Mouse (Mus musculus): ENCODE data around the gene H2-DMb2. TPM values are rescaled to one million over a fixed set of nuclear protein-coding genes. Genes with fewer than 3 reads are reported as not detected.

Gene H2-DMb2
- 3.2 and 15.6 TPM in 2 replicates for polyA plus RNA-seq (2012; rRNA removed)

DNA sequence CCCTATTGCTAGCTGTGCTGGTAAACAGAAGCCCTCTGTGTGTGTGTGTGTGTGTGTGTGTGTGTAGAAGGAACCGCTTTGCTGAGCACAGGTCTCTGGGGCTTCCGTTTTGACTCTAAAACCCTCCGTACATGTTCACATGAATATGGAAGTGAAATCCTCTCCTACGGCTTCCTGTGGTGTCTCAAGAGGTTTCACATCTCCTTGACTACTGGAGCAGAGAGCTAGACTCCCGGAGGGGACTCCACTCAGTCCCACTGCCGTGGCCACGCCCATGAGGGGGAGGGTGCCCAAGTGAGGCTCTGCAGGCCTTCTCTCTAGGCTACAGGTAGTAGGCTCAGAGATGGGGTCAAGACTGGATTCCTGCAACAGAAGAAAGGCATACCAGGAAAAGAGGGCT is at the start of gene H2-DMb2:
TSS of gene H2-DMb2 (plus strand) at position 275 of the 400 bp plus-strand sequence.
- Histone ChIP-seq H3K36me3 (ENCODE audit: control insufficient read depth, insufficient read depth, low read length) (no peaks in the 10 kb centered on the region), H3K27ac (ENCODE audit: insufficient read depth, low read depth, low read length) (no peak within 1 kb of the TSS), H3K4me3 (ENCODE audit: insufficient read depth, low read depth, low read length) (no peak within 1 kb of the TSS), H3K27me3 (replicated peaks; ENCODE audit: control insufficient read depth, insufficient read depth, low read length) (no peaks in the 10 kb centered on the region), H3K4me1 (ENCODE audit: control insufficient read depth, insufficient read depth, low read length) (no peaks in the 10 kb centered on the region)
- 22% methylated on average over 7 of the region's 7 CpGs for WGBS
- no peak for TF ChIP-seq POLR2A (IDR thresholded peaks at IDR 0.05; ENCODE audit: low read depth, low read length)
- TF ChIP-seq CTCF (conservative IDR thresholded peaks at IDR 0.05; ENCODE audit: insufficient read depth, insufficient read length, low read depth, low read length), result no peak
- DNase-seq, result peak; percentile 51

DNA sequence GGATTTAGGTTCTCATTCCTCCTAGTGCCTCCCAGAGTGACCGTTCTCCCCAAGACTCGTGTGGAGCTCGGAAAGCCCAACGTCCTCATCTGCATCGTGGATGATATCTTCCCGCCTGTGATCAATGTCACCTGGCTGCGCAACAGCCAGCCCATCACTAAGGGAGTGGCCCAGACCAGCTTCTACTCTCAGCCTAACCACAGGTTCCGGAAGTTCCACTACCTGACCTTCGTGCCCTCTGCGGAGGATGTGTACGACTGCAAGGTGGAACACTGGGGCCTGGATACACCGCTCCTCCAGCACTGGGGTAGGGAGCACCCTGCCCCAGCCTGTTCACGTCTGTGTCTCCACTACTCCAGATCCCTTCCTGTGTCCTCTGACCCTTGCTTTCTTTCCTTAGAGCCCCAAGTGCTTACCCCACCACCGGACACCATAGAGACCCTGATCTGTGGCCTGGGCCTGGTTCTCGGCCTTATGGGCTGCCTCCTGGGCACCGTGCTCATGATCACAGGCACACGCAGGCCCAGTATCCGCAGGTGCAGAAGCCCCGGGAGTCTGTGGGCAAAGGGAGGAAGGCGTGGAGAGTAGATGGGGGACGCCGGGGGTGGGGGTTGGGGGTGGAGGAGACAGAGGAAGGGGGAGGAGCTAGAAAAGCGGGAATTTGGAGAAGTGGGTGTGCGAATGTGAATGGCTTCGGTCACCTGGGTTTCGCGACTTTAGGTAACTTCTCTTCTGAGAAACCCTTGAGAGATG is 48.6 kb upstream of the H2-DMb2 start:
- H3K4me1 ChIP-seq (ENCODE audit: control insufficient read depth, insufficient read depth, low read length), result peaks cover 4% of the 10 kb centered on the region; the same call in 1 of the 2 replicates
- no peak overlapping the region for H3K4me3 ChIP-seq (ENCODE audit: insufficient read depth, low read depth, low read length)
- H3K27ac ChIP-seq (ENCODE audit: insufficient read depth, low read depth, low read length), result no peak overlapping the region
- DNase-seq, result no peak
- H3K27me3 ChIP-seq (replicated peaks; ENCODE audit: control insufficient read depth, insufficient read depth, low read length), result no peaks in the 10 kb centered on the region
- no peaks in the 10 kb centered on the region for H3K36me3 ChIP-seq (ENCODE audit: control insufficient read depth, insufficient read depth, low read length)
- WGBS, result 88% methylated on average over 27 of the region's 27 CpGs
- TF ChIP-seq CTCF (conservative IDR thresholded peaks at IDR 0.05; ENCODE audit: insufficient read depth, insufficient read length, low read depth, low read length) (no peak), POLR2A (IDR thresholded peaks at IDR 0.05; ENCODE audit: low read depth, low read length) (no peak)

DNA sequence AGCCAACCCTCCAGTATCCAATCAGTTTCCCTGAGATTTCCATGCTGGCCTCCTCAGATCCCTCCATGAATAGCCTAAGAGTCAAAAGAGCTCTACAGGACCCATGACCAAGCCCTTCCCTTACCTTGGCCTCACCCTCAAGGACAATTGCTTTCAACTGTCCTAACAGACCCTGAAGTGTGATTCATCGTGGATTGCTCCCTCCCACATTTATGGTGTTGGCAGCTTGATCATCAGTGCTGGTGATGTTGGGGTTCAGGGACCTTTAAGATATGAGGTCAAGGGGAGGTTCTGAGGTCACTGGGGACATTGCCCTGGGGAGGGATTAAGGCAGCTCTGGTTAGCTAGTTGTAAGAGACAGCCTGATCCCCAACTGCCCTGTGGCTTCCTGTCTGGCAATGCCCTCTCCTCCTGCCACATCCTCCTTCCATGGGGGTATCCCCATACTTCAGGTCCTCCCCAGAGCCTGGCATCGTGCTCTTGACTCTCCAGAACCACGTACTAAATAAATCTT is 46.6 kb upstream of the H2-DMb2 start:
- TF ChIP-seq POLR2A (IDR thresholded peaks at IDR 0.05; ENCODE audit: low read depth, low read length) (no peak), CTCF (conservative IDR thresholded peaks at IDR 0.05; ENCODE audit: insufficient read depth, insufficient read length, low read depth, low read length) (no peak)
- no peak for DNase-seq
- Histone ChIP-seq H3K27ac (ENCODE audit: insufficient read depth, low read depth, low read length) (no peak overlapping the region), H3K4me3 (ENCODE audit: insufficient read depth, low read depth, low read length) (no peak overlapping the region), H3K27me3 (replicated peaks; ENCODE audit: control insufficient read depth, insufficient read depth, low read length) (no peaks in the 10 kb centered on the region), H3K4me1 (ENCODE audit: control insufficient read depth, insufficient read depth, low read length) (peaks cover 8% of the 10 kb centered on the region; the same call in 1 of the 2 replicates), H3K36me3 (ENCODE audit: control insufficient read depth, insufficient read depth, low read length) (no peaks in the 10 kb centered on the region)
- WGBS, result 60% methylated on average over 3 of the region's 3 CpGs

DNA sequence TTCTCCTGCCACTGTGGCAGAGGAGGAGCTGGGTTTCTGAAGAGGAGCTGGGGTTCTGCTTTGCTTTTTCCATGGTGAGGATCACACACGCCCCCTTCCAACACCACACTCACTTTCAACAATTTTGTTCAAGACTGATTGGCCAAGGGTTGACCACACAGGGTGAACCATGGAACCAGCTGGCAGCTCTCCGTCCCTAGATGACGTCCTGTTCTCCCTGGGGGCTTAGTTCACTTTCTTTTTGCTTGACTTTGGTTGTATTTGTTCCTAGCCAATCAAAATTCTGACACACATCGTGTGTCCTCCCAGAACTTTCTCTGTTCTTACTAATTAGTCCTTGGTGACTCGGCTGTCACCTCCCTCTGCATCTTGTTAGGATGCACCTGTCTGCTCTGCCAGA is 45.8 kb upstream of the H2-DMb2 start:
- WGBS, result 62% methylated on average over 5 of the region's 5 CpGs
- no peak overlapping the region for H3K4me3 ChIP-seq (ENCODE audit: insufficient read depth, low read depth, low read length)
- H3K36me3 ChIP-seq (ENCODE audit: control insufficient read depth, insufficient read depth, low read length), result no peaks in the 10 kb centered on the region
- peaks cover 8% of the 10 kb centered on the region; the same call in 1 of the 2 replicates for H3K4me1 ChIP-seq (ENCODE audit: control insufficient read depth, insufficient read depth, low read length)
- H3K27ac ChIP-seq (ENCODE audit: insufficient read depth, low read depth, low read length), result no peak overlapping the region
- H3K27me3 ChIP-seq (replicated peaks; ENCODE audit: control insufficient read depth, insufficient read depth, low read length), result no peaks in the 10 kb centered on the region
- DNase-seq, result no peak
- TF ChIP-seq CTCF (conservative IDR thresholded peaks at IDR 0.05; ENCODE audit: insufficient read depth, insufficient read length, low read depth, low read length) (no peak), POLR2A (IDR thresholded peaks at IDR 0.05; ENCODE audit: low read depth, low read length) (no peak)

DNA sequence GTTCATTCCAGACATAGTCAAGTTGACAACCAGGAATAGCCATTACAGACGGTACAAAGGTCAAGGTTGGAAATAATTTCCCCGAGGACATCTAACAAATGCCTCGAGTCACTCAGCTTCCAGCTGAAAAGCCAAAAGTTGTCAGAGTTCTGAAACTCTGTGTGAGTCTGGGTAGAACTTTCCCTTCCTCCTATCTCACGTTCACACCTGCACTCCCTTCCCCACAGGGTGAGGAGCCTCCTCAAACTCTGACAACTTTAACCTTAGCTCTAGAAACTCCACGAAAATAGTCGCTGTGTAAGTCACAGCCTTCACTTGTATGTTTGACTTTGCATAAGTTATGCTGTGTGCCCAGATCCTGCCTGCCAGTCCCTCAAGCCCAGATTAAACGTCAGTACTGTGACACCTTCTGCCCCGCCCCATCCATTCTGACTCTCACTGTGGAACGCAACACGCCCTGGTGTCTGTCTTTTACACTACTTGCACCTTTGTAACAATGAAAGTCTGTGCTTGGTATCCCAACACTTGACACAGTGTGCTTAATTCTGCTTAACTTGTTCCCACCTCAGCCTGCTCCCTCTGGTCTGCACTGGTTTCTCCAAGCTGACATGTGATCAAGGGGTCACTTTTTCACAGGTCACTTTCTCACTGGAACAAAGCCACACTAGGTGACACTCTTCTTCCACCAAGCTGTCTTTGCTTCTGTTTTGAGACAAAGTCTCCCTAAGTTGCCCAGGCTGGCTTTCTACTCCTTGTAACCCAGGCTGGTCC is 44.2 kb upstream of the H2-DMb2 start:
- H3K36me3 ChIP-seq (ENCODE audit: control insufficient read depth, insufficient read depth, low read length), result no peaks in the 10 kb centered on the region

DNA sequence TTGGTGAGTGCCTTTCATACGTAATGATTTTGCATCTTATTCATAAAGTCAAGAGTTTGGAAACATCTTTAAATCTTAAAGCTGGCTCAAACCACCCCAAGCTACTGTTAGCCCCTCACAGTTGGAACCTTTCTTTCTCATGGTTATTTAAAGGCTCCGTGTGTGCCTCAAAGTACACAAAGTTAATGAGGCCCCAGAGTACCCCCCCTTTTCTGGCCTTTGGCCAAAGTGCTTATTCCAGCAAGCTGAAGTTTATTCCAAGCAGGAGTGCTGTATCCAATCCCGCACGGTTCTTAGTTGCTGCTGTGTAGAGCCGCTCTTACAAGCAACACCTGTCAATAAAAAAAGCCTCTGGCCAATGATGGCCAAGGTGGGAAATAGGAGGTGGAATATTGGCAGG is 43.6 kb upstream of the H2-DMb2 start:
- peak; percentile 67 for DNase-seq
- Histone ChIP-seq H3K4me3 (ENCODE audit: insufficient read depth, low read depth, low read length) (no peak overlapping the region), H3K27ac (ENCODE audit: insufficient read depth, low read depth, low read length) (peak overlapping the region; percentile 2; the same call in 1 of the 2 replicates), H3K27me3 (replicated peaks; ENCODE audit: control insufficient read depth, insufficient read depth, low read length) (no peaks in the 10 kb centered on the region), H3K4me1 (ENCODE audit: control insufficient read depth, insufficient read depth, low read length) (peaks cover 8% of the 10 kb centered on the region; the same call in 1 of the 2 replicates), H3K36me3 (ENCODE audit: control insufficient read depth, insufficient read depth, low read length) (no peaks in the 10 kb centered on the region)
- no peak for TF ChIP-seq CTCF (conservative IDR thresholded peaks at IDR 0.05; ENCODE audit: insufficient read depth, insufficient read length, low read depth, low read length)
- no peak for TF ChIP-seq POLR2A (IDR thresholded peaks at IDR 0.05; ENCODE audit: low read depth, low read length)
- 35% methylated on average over 5 of the region's 5 CpGs for WGBS

More for the DNA sequence above, 44.2 kb upstream of the H2-DMb2 start:
- 31% methylated on average over 10 of the region's 10 CpGs for WGBS
- Histone ChIP-seq H3K27me3 (replicated peaks; ENCODE audit: control insufficient read depth, insufficient read depth, low read length) (no peaks in the 10 kb centered on the region), H3K4me3 (ENCODE audit: insufficient read depth, low read depth, low read length) (no peak overlapping the region), H3K4me1 (ENCODE audit: control insufficient read depth, insufficient read depth, low read length) (peaks cover 8% of the 10 kb centered on the region; the same call in 1 of the 2 replicates), H3K27ac (ENCODE audit: insufficient read depth, low read depth, low read length) (peak overlapping the region; percentile 64)
- peak; percentile 56 for DNase-seq
- TF ChIP-seq POLR2A (IDR thresholded peaks at IDR 0.05; ENCODE audit: low read depth, low read length), result no peak
- no peak for TF ChIP-seq CTCF (conservative IDR thresholded peaks at IDR 0.05; ENCODE audit: insufficient read depth, insufficient read length, low read depth, low read length)

DNA sequence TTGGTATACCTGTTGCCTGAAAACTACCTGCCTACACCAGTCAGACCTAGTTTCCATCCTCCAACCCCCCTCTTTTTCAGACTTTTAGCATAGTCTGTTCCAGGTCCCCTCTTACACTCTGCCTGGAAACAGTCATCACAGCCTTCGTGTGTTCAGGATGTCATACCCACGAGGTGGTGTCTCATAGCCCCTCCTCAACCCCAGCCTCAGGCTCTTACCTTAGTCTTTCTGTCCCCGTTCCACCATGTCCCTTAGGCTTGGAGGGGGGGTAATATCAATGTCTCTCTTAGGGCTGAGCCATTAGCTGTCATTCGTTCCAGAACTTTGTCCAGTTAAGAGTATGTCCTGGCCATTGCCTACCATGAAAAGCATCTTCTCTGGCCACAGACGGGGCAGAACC is 41.9 kb upstream of the H2-DMb2 start:
- peaks cover 8% of the 10 kb centered on the region; the same call in 1 of the 2 replicates for H3K4me1 ChIP-seq (ENCODE audit: control insufficient read depth, insufficient read depth, low read length)
- H3K36me3 ChIP-seq (ENCODE audit: control insufficient read depth, insufficient read depth, low read length), result no peaks in the 10 kb centered on the region
- H3K27me3 ChIP-seq (replicated peaks; ENCODE audit: control insufficient read depth, insufficient read depth, low read length), result no peaks in the 10 kb centered on the region
- no peak for TF ChIP-seq POLR2A (IDR thresholded peaks at IDR 0.05; ENCODE audit: low read depth, low read length)
- TF ChIP-seq CTCF (conservative IDR thresholded peaks at IDR 0.05; ENCODE audit: insufficient read depth, insufficient read length, low read depth, low read length), result no peak
- WGBS, result 28% methylated on average over 5 of the region's 5 CpGs
- DNase-seq, result no peak
- no peak overlapping the region for H3K4me3 ChIP-seq (ENCODE audit: insufficient read depth, low read depth, low read length)
- H3K27ac ChIP-seq (ENCODE audit: insufficient read depth, low read depth, low read length), result no peak overlapping the region

All from kidney, adult 2 months (tissue).